Mouse (Mus musculus) intestine, embryonic 14.5 days (tissue): Measurements from ENCODE around the gene Myl6b. TPM values are rescaled to one million over a fixed set of nuclear protein-coding genes. Genes with fewer than 3 reads are reported as not detected.
A peak's percentile ranks its signal among the peaks of the same experiment; 100 is the strongest.

ENCODE experiments used
- ATAC-seq: fragments of 200-750 bp; cut with Nextera tagmentation; replicated peaks from 2 replicates; pipeline ENCODE4 v1.8.0; 2017; ENCODE audit warnings: low read depth, moderate number of reproducible peaks, moderate TSS enrichment, moderate library complexity; ENCODE audit not compliant: low FRiP score, low TSS enrichment
- DNase-seq: peaks from one replicate; pipeline ENCODE4 v3.0.0-alpha.2; 2018; ENCODE audit warnings: low spot score
- H3K27ac ChIP-seq: fragments of 300-500 bp; sonication (generic); 2 replicates; pipeline ENCODE4 v1.5.1; 2014; ENCODE audit warnings: low read depth, mild to moderate bottlenecking, control low read depth
- H3K27me3 ChIP-seq: fragments of 300-500 bp; sonication (generic); replicated peaks from 2 replicates; pipeline ENCODE4 v1.6.1; 2014; ENCODE audit warnings: low read length, control low read depth; ENCODE audit not compliant: control insufficient read depth, insufficient read depth
- H3K36me3 ChIP-seq: fragments of 300-500 bp; sonication (generic); 2 replicates; pipeline ENCODE4 v1.6.1; 2014; ENCODE audit warnings: low read length, control low read depth; ENCODE audit not compliant: control insufficient read depth, insufficient read depth
- H3K4me1 ChIP-seq: fragments of 300-500 bp; sonication (generic); replicated peaks from 2 replicates; pipeline ENCODE4 v1.6.1; 2014; ENCODE audit warnings: low read length, control low read depth, mixed read lengths; ENCODE audit not compliant: control insufficient read depth, insufficient read depth
- H3K4me2 ChIP-seq: fragments of 300-500 bp; sonication (generic); 2 replicates; pipeline ENCODE4 v1.6.1; 2014; ENCODE audit warnings: low read length
- H3K4me3 ChIP-seq: fragments of 300-500 bp; sonication (generic); 2 replicates; pipeline ENCODE4 v1.5.1; 2014; ENCODE audit warnings: low read depth, low read length, control low read depth, mixed read lengths
- H3K9ac ChIP-seq: fragments of 300-500 bp; sonication (generic); 2 replicates; pipeline ENCODE4 v1.6.1; 2014; ENCODE audit warnings: mild to moderate bottlenecking, low read length
- H3K9me3 ChIP-seq: fragments of 300-500 bp; sonication (generic); 2 replicates; pipeline ENCODE4 v1.6.1; 2016; ENCODE audit warnings: low read length, control low read depth; ENCODE audit not compliant: control insufficient read depth
- whole genome bisulfite sequencing: fragments of 180-500 bp; shearing (Covaris S2); extraction: QIAGEN DNeasy Blood & Tissue Kit; methylation state at CpG from one replicate; pipeline ENCODE4 v1.1.7; 2014; 5-methylcytosine and 5-hydroxymethylcytosine counted together
- microRNA-seq: library from miRNA; unstranded; fragments of <30 nt; microRNA quantifications from one replicate; pipeline ENCODE4, GENCODE M21; 2016
- polyA plus RNA-seq: library from polyadenylated mRNA; unstranded; fragments of >200 nt; fragmentation: Nextera tagmentation; extraction: Ambion mirVana; gene quantifications from 2 replicates; pipeline ENCODE4 v1.2.1, GENCODE M21; 2014

Gene Myl6b
- polyA plus RNA-seq, 1 experiment from 2014 or later, result 3.1 TPM

DNA sequence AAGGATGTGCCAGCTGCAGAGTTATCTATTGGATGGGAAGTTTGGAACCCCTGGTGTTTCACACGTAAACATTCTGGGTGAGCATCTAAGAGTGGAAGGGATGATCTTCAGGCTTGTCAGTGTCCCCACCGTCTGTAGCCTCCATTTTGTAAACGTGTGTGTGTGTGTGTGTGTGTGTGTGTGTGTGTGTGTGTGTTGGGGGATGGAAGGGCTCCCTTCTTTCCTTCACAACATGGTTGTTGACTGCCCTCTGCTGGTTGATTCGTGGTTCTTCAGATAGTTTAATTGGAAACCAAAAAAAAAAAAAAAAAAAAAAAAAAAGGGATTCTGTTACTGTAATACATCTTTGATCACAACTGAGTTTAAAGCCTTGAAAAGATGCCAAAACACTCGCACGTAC lies 43.2 kb downstream of the Myl6b start:
- Histone ChIP-seq H3K9ac (no peak overlapping the region), H3K4me3 (no peak overlapping the region), H3K4me1 (peaks cover 5% of the 10 kb centered on the region), H3K4me2 (peak overlapping the region; percentile 31; the same call in 1 of the 2 replicates), H3K36me3 (no peaks in the 10 kb centered on the region), H3K27me3 (no peaks in the 10 kb centered on the region), H3K27ac (no peak overlapping the region), H3K9me3 (no peaks in the 10 kb centered on the region)
- DNase-seq (peak; percentile 63), ATAC-seq (no peak)
- 3% methylated on average over 6 of the region's 6 CpGs for WGBS

DNA sequence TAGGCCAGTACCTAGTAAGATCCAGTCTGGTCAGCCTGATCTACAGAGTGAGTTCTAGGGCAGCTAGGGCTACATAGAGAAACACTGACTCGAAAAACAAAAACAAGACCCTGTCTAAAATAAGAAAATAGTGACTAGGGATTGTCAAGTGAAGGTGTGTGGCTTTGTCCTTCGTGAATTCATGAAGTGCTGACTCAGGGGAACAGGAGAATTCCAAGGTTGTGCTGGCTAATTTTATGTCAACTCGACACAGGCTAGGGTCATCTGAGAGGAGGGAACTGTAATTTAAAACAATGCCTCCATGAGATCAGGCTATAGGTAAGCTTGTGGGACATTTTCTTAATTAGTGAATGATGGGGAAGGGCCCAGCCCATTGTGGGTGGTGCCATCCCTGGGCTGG lies 44.0 kb downstream of the Myl6b start:
- 75% methylated on average over 3 of the region's 3 CpGs for WGBS
- 0 out of 2 replicates have a peak, but pooled peaks cover 4% of the 10 kb centered on the region for H3K4me1 ChIP-seq
- ATAC-seq, result no peak

DNA sequence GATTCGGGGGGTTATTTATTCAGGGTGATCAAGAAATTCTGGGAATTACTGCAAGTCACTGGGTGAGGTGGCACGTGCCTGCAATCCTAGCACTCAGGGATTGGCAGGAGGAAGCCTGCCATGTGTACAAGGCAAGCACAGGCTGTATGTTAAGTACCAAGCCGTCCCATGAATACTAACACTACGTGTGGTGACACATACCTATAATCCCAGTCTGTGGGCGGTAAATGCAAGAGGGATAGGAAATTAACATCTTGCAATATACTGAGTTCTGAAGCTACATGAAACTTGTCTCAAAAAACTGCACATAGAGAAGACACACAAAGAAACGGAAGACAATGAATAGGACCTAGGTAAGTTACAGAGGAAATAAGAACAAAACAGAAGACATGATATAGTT lies 47.5 kb downstream of the Myl6b start:
- H3K9ac ChIP-seq, result no peak overlapping the region
- DNase-seq, result no peak
- H3K4me3 ChIP-seq, result no peak overlapping the region
- no peaks in the 10 kb centered on the region for H3K27me3 ChIP-seq
- H3K27ac ChIP-seq, result no peak overlapping the region
- H3K4me1 ChIP-seq, result no peaks in the 10 kb centered on the region
- no peaks in the 10 kb centered on the region for H3K9me3 ChIP-seq
- H3K4me2 ChIP-seq, result no peak overlapping the region
- WGBS, result 83% methylated on average over 6 of the region's 6 CpGs
- no peaks in the 10 kb centered on the region for H3K36me3 ChIP-seq
- ATAC-seq, result no peak

More for the DNA sequence above, 44.0 kb downstream of the Myl6b start:
- Histone ChIP-seq H3K4me2 (no peak overlapping the region), H3K9me3 (no peaks in the 10 kb centered on the region), H3K4me3 (no peak overlapping the region), H3K36me3 (no peaks in the 10 kb centered on the region), H3K9ac (no peak overlapping the region), H3K27me3 (no peaks in the 10 kb centered on the region), H3K27ac (no peak overlapping the region)
- DNase-seq, result no peak

DNA sequence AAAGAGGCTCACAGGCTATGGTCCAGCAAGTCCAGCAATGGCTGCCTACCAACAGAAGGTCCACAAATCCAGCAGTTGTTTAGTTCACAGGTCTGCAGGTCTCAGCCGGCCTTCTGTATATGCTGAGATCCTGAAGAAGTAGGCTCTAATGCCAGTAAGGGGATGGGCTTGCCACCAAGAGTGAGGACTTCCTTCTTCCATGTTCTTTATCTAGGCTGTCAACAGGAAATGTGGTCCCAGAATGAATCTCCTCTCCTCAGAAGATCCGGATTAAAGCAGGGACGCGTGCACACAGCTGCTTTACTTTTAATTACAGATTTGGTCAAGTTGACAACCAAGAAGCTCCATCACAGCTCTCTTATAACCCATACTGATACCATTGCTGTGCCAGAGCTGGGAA lies 53.1 kb downstream of the Myl6b start:
- H3K9ac ChIP-seq, result no peak overlapping the region

DNA sequence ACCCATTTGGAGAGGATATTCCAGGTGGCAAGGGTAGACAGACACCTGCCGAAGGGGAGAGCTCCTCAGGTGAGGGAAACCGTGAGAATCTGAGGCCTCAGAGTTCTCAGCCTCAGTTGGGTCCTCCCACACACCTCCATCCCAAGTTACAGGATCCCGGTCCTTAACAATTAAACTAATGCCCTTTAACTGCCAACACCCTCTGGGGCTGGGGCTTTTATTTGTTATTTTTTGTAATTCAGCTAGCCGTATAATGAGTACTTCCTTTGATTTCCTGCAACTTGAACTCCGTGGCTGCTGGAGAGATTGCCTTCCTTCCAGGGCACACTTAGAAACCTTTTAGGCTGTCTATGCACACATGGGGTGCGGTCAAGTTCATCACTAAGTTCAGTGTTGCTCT lies 54.1 kb downstream of the Myl6b start:
- WGBS, result 64% methylated on average over 6 of the region's 6 CpGs
- Histone ChIP-seq H3K4me1 (no peaks in the 10 kb centered on the region), H3K27ac (no peak overlapping the region), H3K4me3 (no peak overlapping the region), H3K9me3 (no peaks in the 10 kb centered on the region), H3K27me3 (no peaks in the 10 kb centered on the region), H3K9ac (no peak overlapping the region), H3K4me2 (no peak overlapping the region), H3K36me3 (peaks cover 24% of the 10 kb centered on the region)
- ATAC-seq, result no peak
- no peak for DNase-seq

More for the DNA sequence above, 53.1 kb downstream of the Myl6b start:
- Histone ChIP-seq H3K27ac (no peak overlapping the region), H3K27me3 (no peaks in the 10 kb centered on the region), H3K4me1 (no peaks in the 10 kb centered on the region), H3K36me3 (peaks cover 18% of the 10 kb centered on the region; the same call in 1 of the 2 replicates), H3K9me3 (no peaks in the 10 kb centered on the region), H3K4me2 (no peak overlapping the region), H3K4me3 (no peak overlapping the region)
- WGBS, result 86% methylated on average over 4 of the region's 4 CpGs
- no peak for DNase-seq
- ATAC-seq, result no peak

Small RNA genes within 50 kb of the gene (microRNA-seq; reads per million reads assigned to microRNA genes)
- gene Mir6916 (not detected), gene Mir8105 (0.93 reads per million, percentile 6 among the genes with 10 or more reads in this experiment)

Other genes starting within 250 kb of the Myl6b start
- gene Apon, start 244.6 kb downstream of the Myl6b start, polyA plus RNA-seq, result 0.30 TPM in 2 replicates
- gene Apof, start 230.0 kb downstream of the Myl6b start, polyA plus RNA-seq, result 0.15 TPM in 1 of 2 replicates, not detected in the other
- 12.0 and 12.8 TPM in 2 replicates for gene Stat2, start 228.1 kb downstream of the Myl6b start, polyA plus RNA-seq
- 0.77 TPM in 2 replicates for gene Il23a, start 199.9 kb downstream of the Myl6b start, polyA plus RNA-seq
- gene Pan2, start 195.3 kb downstream of the Myl6b start, polyA plus RNA-seq, result 32.7 and 35.0 TPM in 2 replicates
- 308 and 317 TPM in 2 replicates for gene Cnpy2, start 176.2 kb downstream of the Myl6b start, polyA plus RNA-seq
- 244 and 254 TPM in 2 replicates for gene Cs, start 161.0 kb downstream of the Myl6b start, polyA plus RNA-seq
- 11.0 and 15.7 TPM in 2 replicates for gene Coq10a, start 129.7 kb downstream of the Myl6b start, polyA plus RNA-seq
- gene Ankrd52, start 121.6 kb downstream of the Myl6b start, polyA plus RNA-seq, result 12.1 and 13.3 TPM in 2 replicates
- gene Slc39a5, start 97.5 kb downstream of the Myl6b start, polyA plus RNA-seq, result 47.6 and 56.7 TPM in 2 replicates
- 94.7 and 99.1 TPM in 2 replicates for gene Nabp2, start 87.2 kb downstream of the Myl6b start, polyA plus RNA-seq
- gene Rnf41, start 87.0 kb downstream of the Myl6b start, polyA plus RNA-seq, result 30.5 and 36.0 TPM in 2 replicates
- gene Smarcc2, start 39.4 kb downstream of the Myl6b start, polyA plus RNA-seq, result 71.9 and 82.2 TPM in 2 replicates
- 1,777 and 1,828 TPM in 2 replicates for gene Myl6, start 4.5 kb downstream of the Myl6b start, polyA plus RNA-seq
- 27.3 and 28.0 TPM in 2 replicates for gene Esyt1, start 27.2 kb upstream of the Myl6b start, polyA plus RNA-seq
- 11.3 TPM in 2 replicates for gene Zc3h10, start 49.1 kb upstream of the Myl6b start, polyA plus RNA-seq
- gene Rpl41, start 50.6 kb upstream of the Myl6b start, polyA plus RNA-seq, result 4,682 and 5,210 TPM in 2 replicates
- gene Pa2g4, start 67.3 kb upstream of the Myl6b start, polyA plus RNA-seq, result 248 and 252 TPM in 2 replicates
- gene Erbb3, start 91.0 kb upstream of the Myl6b start, polyA plus RNA-seq, result 31.2 and 32.4 TPM in 2 replicates
- 1,095 and 1,163 TPM in 2 replicates for gene Rps26, start 128.1 kb upstream of the Myl6b start, polyA plus RNA-seq
- gene Ikzf4, start 147.3 kb upstream of the Myl6b start, polyA plus RNA-seq, result 3.0 and 3.2 TPM in 2 replicates
- 9.8 and 12.7 TPM in 2 replicates for gene Suox, start 175.4 kb upstream of the Myl6b start, polyA plus RNA-seq
- 59.4 and 64.4 TPM in 2 replicates for gene Rab5b, start 197.6 kb upstream of the Myl6b start, polyA plus RNA-seq
- 1.2 TPM in 2 replicates for gene Pmel, start 205.5 kb upstream of the Myl6b start, polyA plus RNA-seq
- gene Cdk2, start 206.3 kb upstream of the Myl6b start, polyA plus RNA-seq, result 89.0 and 93.2 TPM in 2 replicates
- gene Dgka, start 246.2 kb upstream of the Myl6b start, polyA plus RNA-seq, result 5.9 and 7.7 TPM in 2 replicates
- gene Pym1, start 249.2 kb upstream of the Myl6b start, polyA plus RNA-seq, result 34.2 and 38.5 TPM in 2 replicates